Mouse (Mus musculus) liver, embryonic 14.5 days (tissue): ENCODE measurements around the gene Pabpn1.

Experiments
- CTCF ChIP-seq: IDR thresholded peaks from 2 replicates; pipeline ENCODE4 v1.5.1; 2016; ENCODE audit warnings: antibody characterized with exemption, low read depth, control low read depth
- EP300 ChIP-seq: IDR thresholded peaks from 2 replicates; pipeline ENCODE4 v1.6.1; 2016; ENCODE audit warnings: antibody characterized with exemption, low read depth

GRCm38 (mm10) chr14:54866268-54866667 is 26.0 kb upstream of the Pabpn1 start:
- TF ChIP-seq CTCF = no peak
- TF ChIP-seq EP300 = no peak
